Mouse (Mus musculus) kidney, adult 18-20 months (tissue): ENCODE measurements around the gene Lrp2.
"Not testable (repeated sequence)": the region's sequence is repeated elsewhere in the genome, so short reads cannot be mapped to it uniquely, and the experiment has no call there.

ENCODE experiments used
- DNase-seq: peaks from one replicate; pipeline ENCODE4 v3.0.0; 2021

Gene Lrp2

GRCm38 (mm10) chr2:69582068-69582467 is 3.8 kb downstream of the Lrp2 start:
- DNase-seq = not testable (repeated sequence)

GRCm38 (mm10) chr2:69580091-69580490 is 5.8 kb downstream of the Lrp2 start:
- no peak for DNase-seq

- DNase-seq = no peak
Observed at GRCm38 (mm10) chr2:69578206-69578605, 7.7 kb downstream of the Lrp2 start.

GRCm38 (mm10) chr2:69576531-69576930 is 9.3 kb downstream of the Lrp2 start:
- no peak for DNase-seq

- DNase-seq = no peak
Observed at GRCm38 (mm10) chr2:69574934-69575333, 10.9 kb downstream of the Lrp2 start.

- no peak for DNase-seq
Observed at GRCm38 (mm10) chr2:69574261-69574660, 11.6 kb downstream of the Lrp2 start.

- no peak for DNase-seq
Observed at GRCm38 (mm10) chr2:69573733-69574054, 12.2 kb downstream of the Lrp2 start.

- no peak for DNase-seq
Observed at GRCm38 (mm10) chr2:69573038-69573732, 12.7 kb downstream of the Lrp2 start.

- DNase-seq = peak; percentile 47
Observed at GRCm38 (mm10) chr2:69570556-69570955, 15.3 kb downstream of the Lrp2 start.

GRCm38 (mm10) chr2:69566281-69566680 is 19.6 kb downstream of the Lrp2 start:
- peak; percentile 64 for DNase-seq

- no peak for DNase-seq
Observed at GRCm38 (mm10) chr2:69563492-69563891, 22.4 kb downstream of the Lrp2 start.

GRCm38 (mm10) chr2:69562761-69563160 is 23.1 kb downstream of the Lrp2 start:
- DNase-seq = no peak

GRCm38 (mm10) chr2:69560221-69560620 is 25.6 kb downstream of the Lrp2 start:
- no peak for DNase-seq

- no peak for DNase-seq
Observed at GRCm38 (mm10) chr2:69559380-69559779, 26.5 kb downstream of the Lrp2 start.

GRCm38 (mm10) chr2:69556686-69557085 is 29.2 kb downstream of the Lrp2 start:
- DNase-seq = no peak

- no peak for DNase-seq
Observed at GRCm38 (mm10) chr2:69551639-69552038, 34.2 kb downstream of the Lrp2 start.

- DNase-seq = no peak
Observed at GRCm38 (mm10) chr2:69546823-69547222, 39.0 kb downstream of the Lrp2 start.

GRCm38 (mm10) chr2:69536018-69536417 is 49.8 kb downstream of the Lrp2 start:
- DNase-seq = no peak

- no peak for DNase-seq
Observed at GRCm38 (mm10) chr2:69531528-69532055, 54.3 kb downstream of the Lrp2 start.

- DNase-seq = no peak
Observed at GRCm38 (mm10) chr2:69530691-69531527, 55.0 kb downstream of the Lrp2 start.

GRCm38 (mm10) chr2:69530126-69530525 is 55.7 kb downstream of the Lrp2 start:
- no peak for DNase-seq

- DNase-seq = no peak
Observed at GRCm38 (mm10) chr2:69520273-69520672, 65.6 kb downstream of the Lrp2 start.

- DNase-seq = no peak
Observed at GRCm38 (mm10) chr2:69518307-69518706, 67.6 kb downstream of the Lrp2 start.

- DNase-seq = no peak
Observed at GRCm38 (mm10) chr2:69511766-69512165, 74.1 kb downstream of the Lrp2 start.
